8 mouse cellular contexts compared by ENCODE assay signal in the genomic region with DNA sequence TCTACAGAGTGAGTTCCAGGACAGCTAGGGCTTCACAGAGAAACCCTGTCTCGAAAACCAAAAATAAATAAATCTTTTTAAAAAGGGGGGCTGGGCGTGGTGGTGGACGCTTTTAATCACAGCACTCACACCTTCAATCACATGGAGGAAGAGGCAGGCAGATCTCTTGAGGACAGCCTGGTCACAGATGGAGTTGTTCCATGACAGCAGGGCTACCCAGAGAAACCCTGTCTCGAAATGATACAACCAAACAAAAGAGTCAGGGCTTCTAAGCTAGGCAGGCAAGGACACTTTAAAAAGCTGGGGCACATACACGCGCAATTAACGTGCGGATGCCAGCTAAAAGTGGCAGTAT. TPM values are rescaled to one million over a fixed set of nuclear protein-coding genes. Genes with fewer than 3 reads are reported as not detected.
DNase-seq lines count a peak whose midpoint lies in the region; ATAC-seq and TF ChIP-seq lines count a peak whose summit lies in the region.

No protein-coding gene starts in this region.

- no peaks in the 10 kb centered on the region for H3K27me3 ChIP-seq in kidney, embryonic 16.5 days (ENCODE audit: insufficient read depth, low read length)
- H3K27me3 ChIP-seq in embryonic facial prominence, embryonic 12.5 days: no peaks in the 10 kb centered on the region
- no peaks in the 10 kb centered on the region for H3K27me3 ChIP-seq in intestine, embryonic 14.5 days (replicated peaks; ENCODE audit: control insufficient read depth, insufficient read depth, low read length)
- no peaks in the 10 kb centered on the region for H3K27me3 ChIP-seq in myocyte (ENCODE audit: control insufficient read depth, insufficient read depth, insufficient read length)

- DNase-seq in kidney, postnatal 36 days: no peak
- DNase-seq in intestine, embryonic 14.5 days (ENCODE audit: low spot score): no peak
- no peak for DNase-seq in layer of hippocampus, adult 9-11 months
- no peak for DNase-seq in left cerebral cortex, postnatal 36 days (ENCODE audit: low spot score in 2 of 2)

- peaks cover under 1% of the 10 kb centered on the region; the same call in 1 of the 2 replicates for H3K36me3 ChIP-seq in kidney, embryonic 16.5 days (ENCODE audit: insufficient read depth, low read length)
- H3K36me3 ChIP-seq in embryonic facial prominence, embryonic 12.5 days: peaks cover 5% of the 10 kb centered on the region
- H3K36me3 ChIP-seq in intestine, embryonic 14.5 days (ENCODE audit: control insufficient read depth, insufficient read depth, low read length): peaks cover 8% of the 10 kb centered on the region
- peaks cover 5% of the 10 kb centered on the region for H3K36me3 ChIP-seq in myocyte (ENCODE audit: control insufficient read depth, insufficient read depth)

- intact Hi-C loops in left cerebral cortex, postnatal 36 days (cut with DNase I): loop anchor here (5.0 kb wide), 1 partner anchor 47 kb away; a partner anchor contains a TSS

- 17% methylated on average over 8 of the region's 8 CpGs for WGBS in kidney, embryonic 16.5 days
- WGBS in embryonic facial prominence, embryonic 12.5 days: 18% methylated on average over 8 of the region's 8 CpGs
- WGBS in intestine, embryonic 14.5 days: 15% methylated on average over 8 of the region's 8 CpGs

- H3K79me2 ChIP-seq in myocyte (ENCODE audit: control insufficient read depth, insufficient read depth): peaks cover 45% of the 10 kb centered on the region

- 0 out of 2 replicates have a peak overlapping the region, but pooled peaks have one; percentile 36 for H3K27ac ChIP-seq in kidney, embryonic 16.5 days (ENCODE audit: low read length)
- H3K27ac ChIP-seq in embryonic facial prominence, embryonic 12.5 days: no peak overlapping the region
- H3K27ac ChIP-seq in intestine, embryonic 14.5 days (ENCODE audit: low read depth): no peak overlapping the region

- H3K4me3 ChIP-seq in kidney, embryonic 16.5 days (ENCODE audit: low read length): peak overlapping the region; percentile 76
- H3K4me3 ChIP-seq in embryonic facial prominence, embryonic 12.5 days: peak overlapping the region; percentile 68
- peak overlapping the region; percentile 95 for H3K4me3 ChIP-seq in intestine, embryonic 14.5 days (ENCODE audit: low read depth, low read length)
- peak overlapping the region; percentile 93 for H3K4me3 ChIP-seq in myocyte

- peaks cover 11% of the 10 kb centered on the region for H3K4me1 ChIP-seq in kidney, embryonic 16.5 days (ENCODE audit: insufficient read depth, low read length)
- H3K4me1 ChIP-seq in embryonic facial prominence, embryonic 12.5 days: peaks cover 15% of the 10 kb centered on the region
- peaks cover 16% of the 10 kb centered on the region for H3K4me1 ChIP-seq in intestine, embryonic 14.5 days (replicated peaks; ENCODE audit: control insufficient read depth, insufficient read depth, low read length)

- ATAC-seq in kidney, embryonic 16.5 days (ENCODE audit: low FRiP score, low TSS enrichment): no peak
- no peak; the same call in 1 of the 2 replicates for ATAC-seq in embryonic facial prominence, embryonic 12.5 days (ENCODE audit: insufficient number of reproducible peaks, insufficient read depth, low FRiP score, low TSS enrichment)
- peak; percentile 29 for ATAC-seq in intestine, embryonic 14.5 days (replicated peaks; ENCODE audit: low FRiP score, low TSS enrichment, low read depth)
- ATAC-seq in inflammation-experienced regulatory T-cells, adult 6 months: no peak

- H3ac ChIP-seq in myocyte (ENCODE audit: control insufficient read depth, insufficient read length): peak overlapping the region; percentile 36

- TF ChIP-seq POLR2A in myocyte (IDR thresholded peaks at IDR 0.05; ENCODE audit: insufficient read length, low read depth): peak; percentile 45

- peak overlapping the region; percentile 38; the same call in 1 of the 2 replicates for H3K9ac ChIP-seq in kidney, embryonic 16.5 days (replicated peaks; ENCODE audit: low read length)
- H3K9ac ChIP-seq in embryonic facial prominence, embryonic 12.5 days: no peak overlapping the region
- H3K9ac ChIP-seq in intestine, embryonic 14.5 days (ENCODE audit: low read length): no peak overlapping the region; the same call in 1 of the 2 replicates

- H3K4me2 ChIP-seq in kidney, embryonic 16.5 days (replicated peaks; ENCODE audit: low read depth, low read length): peak overlapping the region; percentile 57
- peak overlapping the region; percentile 83 for H3K4me2 ChIP-seq in embryonic facial prominence, embryonic 12.5 days (replicated peaks)
- H3K4me2 ChIP-seq in intestine, embryonic 14.5 days (ENCODE audit: low read length): peak overlapping the region; percentile 97
- H3K4me2 ChIP-seq in myocyte (ENCODE audit: low read depth): peak overlapping the region; percentile 58

- no peaks in the 10 kb centered on the region for H3K9me3 ChIP-seq in kidney, embryonic 16.5 days (ENCODE audit: low read length)
- H3K9me3 ChIP-seq in embryonic facial prominence, embryonic 12.5 days: no peaks in the 10 kb centered on the region
- no peaks in the 10 kb centered on the region for H3K9me3 ChIP-seq in intestine, embryonic 14.5 days (ENCODE audit: control insufficient read depth, low read length)

TF ChIP-seq in myocyte, 11 proteins besides CTCF, POLR2A, EP300 and RAD21:
- TF ChIP-seq MYOG (IDR thresholded peaks at IDR 0.05; ENCODE audit: control insufficient read depth in 1 of 3, insufficient read depth in 1 of 3, insufficient read length in 2 of 3, low read depth in 2 of 3) (no peak), REST (IDR thresholded peaks at IDR 0.05; ENCODE audit: insufficient read depth, insufficient read length) (no peak), MYOD1 (IDR thresholded peaks at IDR 0.05; ENCODE audit: control insufficient read depth in 1 of 3, insufficient read length in 2 of 3, low read depth in 2 of 3) (no peak), CEBPB (IDR thresholded peaks at IDR 0.05; ENCODE audit: insufficient read depth, poor library complexity, severe bottlenecking) (no peak), USF1 (IDR thresholded peaks at IDR 0.05; ENCODE audit: low read depth) (no peak), SRF (IDR thresholded peaks at IDR 0.05; ENCODE audit: control insufficient read depth, insufficient read length, low read depth) (no peak), MAX (IDR thresholded peaks at IDR 0.05; ENCODE audit: low read depth) (no peak), TCF3 (IDR thresholded peaks at IDR 0.05; ENCODE audit: insufficient read length, low read depth) (no peak), TCF12 (IDR thresholded peaks at IDR 0.05; ENCODE audit: insufficient read depth, poor library complexity, severe bottlenecking) (no peak), E2F4 (IDR thresholded peaks at IDR 0.05; ENCODE audit: insufficient read depth) (no peak), POLR2AphosphoS2 (IDR thresholded peaks at IDR 0.05; ENCODE audit: insufficient read length, low read depth) (no peak)

RNA-seq across cellular contexts. Expression of a gene that starts 0.3 kb away (rescaled TPM):
- 197 and 211 TPM in 2 replicates for polyA plus RNA-seq in kidney, embryonic 16.5 days (2015; fragmentation: Nextera tagmentation; extraction: Ambion mirVana)
- polyA plus RNA-seq in embryonic facial prominence, embryonic 12.5 days (2016; fragmentation: Nextera tagmentation; extraction: Ambion mirVana): 147 and 152 TPM in 2 replicates
- 220 and 222 TPM in 2 replicates for polyA plus RNA-seq in intestine, embryonic 14.5 days (2014; fragmentation: Nextera tagmentation; extraction: Ambion mirVana)
- polyA plus RNA-seq in myocyte (2012; fragmentation: generic; extraction: Trizol): 113 TPM
- total RNA-seq in left cerebral cortex, postnatal 36 days (2021): 10 to 100 TPM; 15.4 to 18.6 TPM
- polyA plus RNA-seq in inflammation-experienced regulatory T-cells, adult 6 months (2017; shearing (Covaris generic)): 100 to 1,000 TPM; 166 to 211 (median 167) TPM

RNA-seq across cellular contexts. Expression of a gene that starts 15.7 kb away (rescaled TPM):
- polyA plus RNA-seq in kidney, embryonic 16.5 days (2015; fragmentation: Nextera tagmentation; extraction: Ambion mirVana): 31.3 and 33.6 TPM in 2 replicates
- 35.1 and 36.1 TPM in 2 replicates for polyA plus RNA-seq in embryonic facial prominence, embryonic 12.5 days (2016; fragmentation: Nextera tagmentation; extraction: Ambion mirVana)
- 28.5 and 31.5 TPM in 2 replicates for polyA plus RNA-seq in intestine, embryonic 14.5 days (2014; fragmentation: Nextera tagmentation; extraction: Ambion mirVana)
- polyA plus RNA-seq in myocyte (2012; fragmentation: generic; extraction: Trizol): 34.1 TPM
- 10 to 100 TPM; 52.9 to 65.1 TPM for total RNA-seq in left cerebral cortex, postnatal 36 days (2021)
- 10 to 100 TPM; 20.3 to 27.7 (median 24.6) TPM for polyA plus RNA-seq in inflammation-experienced regulatory T-cells, adult 6 months (2017; shearing (Covaris generic))

RNA-seq across cellular contexts. Expression of a gene that starts 26.5 kb away (rescaled TPM):
- polyA plus RNA-seq in kidney, embryonic 16.5 days (2015; fragmentation: Nextera tagmentation; extraction: Ambion mirVana): 40.7 and 42.5 TPM in 2 replicates
- 24.7 and 26.0 TPM in 2 replicates for polyA plus RNA-seq in embryonic facial prominence, embryonic 12.5 days (2016; fragmentation: Nextera tagmentation; extraction: Ambion mirVana)
- polyA plus RNA-seq in intestine, embryonic 14.5 days (2014; fragmentation: Nextera tagmentation; extraction: Ambion mirVana): 40.2 and 41.4 TPM in 2 replicates
- polyA plus RNA-seq in myocyte (2012; fragmentation: generic; extraction: Trizol): 137 TPM
- 10 to 100 TPM in 1 of 2 experiments, 1 to 10 TPM in 1; 6.0 to 10.8 TPM for total RNA-seq in left cerebral cortex, postnatal 36 days (2021)
- 100 to 1,000 TPM; 177 to 212 (median 210) TPM for polyA plus RNA-seq in inflammation-experienced regulatory T-cells, adult 6 months (2017; shearing (Covaris generic))

RNA-seq across cellular contexts. Expression of a gene that starts 48.2 kb away (rescaled TPM):
- 3.1 and 4.0 TPM in 2 replicates for polyA plus RNA-seq in kidney, embryonic 16.5 days (2015; fragmentation: Nextera tagmentation; extraction: Ambion mirVana)
- polyA plus RNA-seq in embryonic facial prominence, embryonic 12.5 days (2016; fragmentation: Nextera tagmentation; extraction: Ambion mirVana): 0.87 and 1.1 TPM in 2 replicates
- 1.3 and 2.0 TPM in 2 replicates for polyA plus RNA-seq in intestine, embryonic 14.5 days (2014; fragmentation: Nextera tagmentation; extraction: Ambion mirVana)
- 0.78 TPM for polyA plus RNA-seq in myocyte (2012; fragmentation: generic; extraction: Trizol)
- total RNA-seq in left cerebral cortex, postnatal 36 days (2021): 1 to 10 TPM; 1.1 to 1.2 TPM
- 1 to 10 TPM in 2 of 3 experiments, under 1 TPM in 1; 0.60 to 1.2 (median 1.1) TPM for polyA plus RNA-seq in inflammation-experienced regulatory T-cells, adult 6 months (2017; shearing (Covaris generic))
